Mouse (Mus musculus): ENCODE data around the gene Cbfb. TPM values are rescaled to one million over a fixed set of nuclear protein-coding genes. Genes with fewer than 3 reads are reported as not detected.

Gene Cbfb
- total and polyA plus RNA-seq, 3 experiments: 32.5 to 37.9 TPM; not detected in 1

DNA sequence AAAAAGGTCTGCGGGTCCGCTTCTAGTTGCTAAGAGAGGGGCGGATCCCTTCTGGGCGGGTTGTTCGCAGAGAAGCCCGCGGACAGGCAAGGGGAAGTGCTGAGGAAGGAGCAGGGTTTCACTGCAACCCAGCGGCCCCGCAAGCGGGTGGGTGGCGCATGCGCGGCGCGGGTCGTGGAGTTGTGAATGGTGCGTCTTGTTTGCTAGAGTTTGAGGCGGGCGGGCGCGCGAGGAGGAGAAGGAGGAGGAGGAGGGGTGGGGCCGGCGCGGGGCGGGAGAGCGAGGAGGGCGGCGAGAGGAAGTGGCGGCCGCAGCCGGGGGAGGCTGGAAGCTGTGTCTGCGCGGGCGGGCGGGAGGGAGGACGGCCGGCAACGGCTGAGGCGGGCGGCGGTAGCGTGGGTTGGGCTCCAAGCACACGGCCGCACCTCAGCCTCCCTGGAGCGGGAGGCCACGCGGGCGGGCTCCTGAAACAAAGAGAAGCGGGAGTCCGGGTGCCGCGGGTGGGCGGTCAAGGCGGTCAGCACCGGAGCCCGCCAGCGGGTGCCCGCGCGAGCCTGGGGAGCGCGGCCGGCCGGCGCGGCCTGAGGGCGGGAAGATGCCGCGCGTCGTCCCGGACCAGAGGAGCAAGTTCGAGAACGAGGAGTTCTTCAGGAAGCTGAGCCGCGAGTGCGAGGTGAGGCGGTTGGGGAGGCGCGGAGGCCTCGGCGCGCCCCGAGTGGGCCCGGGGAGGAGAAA lies at the start of gene Cbfb (continued):
- peak; percentile 54; the same call in 1 of the 2 replicates for TF ChIP-seq E2F4 (IDR thresholded peaks at IDR 0.05; ENCODE audit: borderline replicate concordance, low read depth, low read length)
- no peak for TF ChIP-seq MAFK (IDR thresholded peaks at IDR 0.05; ENCODE audit: borderline replicate concordance, low read depth, low read length)
- TF ChIP-seq ZMIZ1 (IDR thresholded peaks at IDR 0.05; ENCODE audit: low read depth, low read length): 0 out of 2 replicates have a peak, but pooled peaks have one; percentile 43
- TF ChIP-seq USF1 (IDR thresholded peaks at IDR 0.05; ENCODE audit: low read depth, low read length): no peak

DNA sequence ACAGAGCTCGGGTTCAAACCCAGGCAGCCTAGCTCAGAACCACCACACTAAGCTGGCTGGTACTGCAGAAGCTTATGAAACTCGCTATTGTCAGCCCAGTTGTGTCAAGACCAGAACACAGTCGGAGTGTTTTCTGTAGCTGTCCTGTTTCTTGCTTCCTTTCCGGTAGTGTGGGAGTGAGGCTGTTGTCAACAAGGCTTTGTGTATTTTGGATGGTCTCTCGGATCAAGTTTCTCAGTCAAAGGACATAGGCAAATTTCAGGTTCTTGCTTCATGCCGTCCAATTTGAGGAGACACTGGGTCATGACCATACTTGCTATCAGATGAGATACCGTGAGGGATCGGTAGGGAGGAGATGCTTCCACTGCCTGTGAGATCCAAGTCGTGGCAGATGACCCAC lies 40.6 kb upstream of the Cbfb start:
- no peak overlapping the region for H3K9ac ChIP-seq (ENCODE audit: control insufficient read depth, low read depth, low read length, poor library complexity, severe bottlenecking)
- H3K27ac ChIP-seq (ENCODE audit: control insufficient read depth, low read depth, low read length): no peak overlapping the region
- H3K4me1 ChIP-seq (ENCODE audit: control insufficient read depth in 1 of 2, insufficient read depth in 2 of 2, low read length in 2 of 2): peaks cover 0 to 3% of the 10 kb centered on the region in 2 experiments; a peak in 1 of 4 replicates
- peaks cover 6 to 11% of the 10 kb centered on the region in 2 experiments for H3K27me3 ChIP-seq (ENCODE audit: control insufficient read depth in 1 of 2, insufficient read depth in 2 of 2, low read length in 2 of 2)
- no peak overlapping the region for H3K4me3 ChIP-seq (ENCODE audit: control insufficient read depth in 1 of 2, insufficient read depth in 1 of 2, low read depth in 2 of 2, low read length in 2 of 2)
- TF ChIP-seq MEF2A (IDR thresholded peaks at IDR 0.05; ENCODE audit: extremely low read depth, insufficient replicate concordance, low read depth, low read length, poor library complexity, severe bottlenecking) (no peak), MYB (IDR thresholded peaks at IDR 0.05; ENCODE audit: low read depth, low read length) (no peak), EP300 (IDR thresholded peaks at IDR 0.05; ENCODE audit: low read depth in 1 of 2, low read length in 2 of 2) (no peak), BHLHE40 (IDR thresholded peaks at IDR 0.05; ENCODE audit: borderline replicate concordance, low read depth, low read length) (no peak), ZMIZ1 (IDR thresholded peaks at IDR 0.05; ENCODE audit: low read depth, low read length) (no peak), ZKSCAN1 (IDR thresholded peaks at IDR 0.05; ENCODE audit: low read depth, low read length) (no peak), GABPA (IDR thresholded peaks at IDR 0.05; ENCODE audit: low read depth, low read length) (no peak), RCOR1 (IDR thresholded peaks at IDR 0.05; ENCODE audit: low read depth, low read length) (no peak)
- no peaks in the 10 kb centered on the region for H3K79me2 ChIP-seq (ENCODE audit: control insufficient read depth, insufficient read depth, low read length, poor library complexity)
- DNase-seq (ENCODE audit: low read depth, low spot score): no peak
- no peaks in the 10 kb centered on the region for H3K36me3 ChIP-seq (ENCODE audit: control insufficient read depth in 1 of 2, insufficient read depth in 2 of 2, low read length in 2 of 2)
- H3K9me3 ChIP-seq (replicated peaks; ENCODE audit: insufficient read depth, low read length): no peaks in the 10 kb centered on the region

DNA sequence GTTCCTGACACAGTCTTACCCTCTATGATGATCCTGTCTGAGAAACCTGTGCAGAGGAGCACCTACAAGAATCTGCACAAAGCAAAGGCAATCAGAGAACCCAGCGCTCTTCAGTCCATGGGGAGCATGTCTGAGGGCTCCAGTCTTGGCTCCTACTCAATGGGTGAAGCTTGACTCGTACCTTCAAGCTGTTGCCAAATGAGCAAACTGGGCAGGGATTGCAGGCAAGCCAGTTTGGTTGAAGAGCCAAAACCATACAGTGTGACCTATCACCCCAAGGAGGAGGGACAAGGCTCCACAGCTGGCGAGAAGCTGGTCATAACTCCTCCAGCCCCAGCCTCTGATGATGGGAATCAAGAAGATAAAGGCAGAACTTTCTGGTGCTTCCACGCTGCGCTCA lies 39.0 kb upstream of the Cbfb start, which contains the start of gene Ces4a:
Gene Ces4a (plus strand): TSS at position 292 of the 400 bp plus-strand sequence.
- TF ChIP-seq USF2 (IDR thresholded peaks at IDR 0.05; ENCODE audit: borderline replicate concordance in 1 of 2, insufficient read depth in 1 of 2, low read depth in 1 of 2, low read length in 2 of 2) (no peak), HCFC1 (IDR thresholded peaks at IDR 0.05; ENCODE audit: low read depth, low read length) (no peak), USF1 (IDR thresholded peaks at IDR 0.05; ENCODE audit: low read depth, low read length) (no peak), SMC3 (IDR thresholded peaks at IDR 0.05; ENCODE audit: low read depth, low read length) (no peak), TBP (IDR thresholded peaks at IDR 0.05; ENCODE audit: low read depth, low read length) (no peak), TCF12 (IDR thresholded peaks at IDR 0.05; ENCODE audit: low read depth, low read length) (no peak), MAX (IDR thresholded peaks at IDR 0.05; ENCODE audit: low read length) (no peak), ZNF384 (IDR thresholded peaks at IDR 0.05; ENCODE audit: low read depth, low read length) (no peak), ETS1 (IDR thresholded peaks at IDR 0.05; ENCODE audit: low read depth, low read length) (no peak), JUND (IDR thresholded peaks at IDR 0.05; ENCODE audit: low read depth, low read length) (no peak), UBTF (IDR thresholded peaks at IDR 0.05; ENCODE audit: borderline replicate concordance, insufficient read depth, low read depth, low read length) (no peak)
- Histone ChIP-seq H3K36me3 (ENCODE audit: control insufficient read depth in 1 of 2, insufficient read depth in 2 of 2, low read length in 2 of 2) (no peaks in the 10 kb centered on the region), H3K27ac (ENCODE audit: control insufficient read depth, low read depth, low read length) (no peak within 1 kb of the TSS), H3K79me2 (ENCODE audit: control insufficient read depth, insufficient read depth, low read length, poor library complexity) (no peaks in the 10 kb centered on the region), H3K27me3 (ENCODE audit: control insufficient read depth in 1 of 2, insufficient read depth in 2 of 2, low read length in 2 of 2) (peaks cover 11% of the 10 kb centered on the region in 2 experiments), H3K4me3 (ENCODE audit: control insufficient read depth in 1 of 2, insufficient read depth in 1 of 2, low read depth in 2 of 2, low read length in 2 of 2) (no peak within 1 kb of the TSS), H3K9me3 (replicated peaks; ENCODE audit: insufficient read depth, low read length) (no peaks in the 10 kb centered on the region), H3K9ac (ENCODE audit: control insufficient read depth, low read depth, low read length, poor library complexity, severe bottlenecking) (no peak within 1 kb of the TSS), H3K4me1 (ENCODE audit: control insufficient read depth in 1 of 2, insufficient read depth in 2 of 2, low read length in 2 of 2) (no peaks in the 10 kb centered on the region)
- no peak for DNase-seq (ENCODE audit: low read depth, low spot score)

Measured in MEL (cell line).